Mouse (Mus musculus): Measurements from ENCODE around the gene Pgpep1l.
"Not testable (repeated sequence)": the region's sequence is repeated elsewhere in the genome, so short reads cannot be mapped to it uniquely, and the experiment has no call there.

Gene Pgpep1l

DNA sequence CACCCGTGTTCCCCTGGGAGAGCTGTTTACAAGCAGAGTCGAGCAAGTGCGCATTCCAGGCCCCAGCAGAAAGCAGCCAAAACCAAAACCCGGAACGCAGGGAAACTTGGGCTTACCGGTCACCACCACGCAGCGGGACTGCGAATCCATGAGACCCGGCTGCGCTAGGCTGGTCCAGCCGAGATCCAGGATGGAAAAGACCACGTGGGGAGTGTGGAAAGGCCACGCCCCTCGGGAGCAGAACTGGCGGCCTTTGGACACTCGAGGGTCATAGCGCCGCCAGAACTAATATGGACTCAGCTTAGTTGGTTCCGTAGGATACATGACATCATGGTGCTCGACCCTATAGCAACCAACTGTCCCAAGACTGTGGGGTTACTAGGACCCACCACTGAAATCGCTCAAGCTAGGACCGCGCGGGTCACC, at the start of gene Pgpep1l:
TSS of gene Pgpep1l (minus strand) at position 206 of the 426 bp plus-strand sequence.
- DNase-seq = peak; percentile 81 to 86

DNA sequence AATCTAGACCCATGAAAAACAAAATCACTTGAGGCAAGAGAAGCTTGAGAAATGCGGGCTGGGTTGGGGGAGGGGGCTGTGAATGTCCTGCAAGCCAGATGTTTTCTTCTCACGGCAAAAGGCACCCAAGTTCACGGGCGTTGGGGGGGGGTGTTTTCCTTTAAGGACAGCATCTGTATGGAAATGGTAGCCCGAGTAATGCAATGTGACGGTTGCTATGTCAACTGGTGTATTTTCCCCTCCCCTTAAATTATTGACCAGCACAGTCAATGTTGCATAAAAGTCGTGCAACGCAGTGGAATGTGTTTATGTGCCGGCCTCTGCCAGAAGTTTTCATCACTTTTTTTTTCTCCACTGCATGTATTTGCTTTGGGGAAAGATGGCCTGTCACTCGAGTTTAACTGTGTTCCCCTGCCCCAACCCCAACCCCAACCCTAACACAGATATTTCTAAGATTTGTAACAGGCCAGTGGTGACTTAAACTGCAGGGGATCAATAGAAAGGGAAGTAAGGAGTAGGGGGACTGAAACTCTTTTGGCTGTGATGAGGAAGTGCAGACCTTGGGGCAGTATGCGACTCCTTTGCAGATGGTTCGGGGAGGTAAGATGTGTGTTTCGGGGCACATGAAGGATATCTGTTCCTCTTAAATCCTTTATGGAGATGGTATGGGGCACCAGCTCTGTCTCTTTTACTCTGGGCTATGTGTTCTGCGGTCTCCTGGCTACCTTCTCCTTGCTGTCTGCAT, 49.2 kb upstream of the Pgpep1l start:
- DNase-seq = no peak

DNA sequence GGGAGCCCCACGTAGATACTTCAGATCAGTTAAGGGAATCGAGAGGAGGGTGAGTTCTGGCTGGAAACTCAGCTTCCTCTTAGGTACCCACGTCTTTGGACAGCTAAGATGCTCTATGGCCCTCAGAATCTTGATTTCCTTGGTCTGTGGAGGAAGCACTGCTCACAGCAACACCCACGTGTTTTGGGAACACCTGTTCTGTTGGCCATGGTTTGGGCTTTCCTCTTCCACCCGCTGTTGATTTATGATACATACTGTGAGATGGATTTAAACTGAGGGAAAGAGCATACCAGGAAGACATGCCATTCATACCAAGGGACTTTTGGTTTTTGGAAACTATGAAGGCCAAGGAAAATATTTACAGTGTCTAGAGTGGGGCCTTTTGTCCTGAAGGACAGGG, 48.4 kb upstream of the Pgpep1l start:
- DNase-seq = no peak

DNA sequence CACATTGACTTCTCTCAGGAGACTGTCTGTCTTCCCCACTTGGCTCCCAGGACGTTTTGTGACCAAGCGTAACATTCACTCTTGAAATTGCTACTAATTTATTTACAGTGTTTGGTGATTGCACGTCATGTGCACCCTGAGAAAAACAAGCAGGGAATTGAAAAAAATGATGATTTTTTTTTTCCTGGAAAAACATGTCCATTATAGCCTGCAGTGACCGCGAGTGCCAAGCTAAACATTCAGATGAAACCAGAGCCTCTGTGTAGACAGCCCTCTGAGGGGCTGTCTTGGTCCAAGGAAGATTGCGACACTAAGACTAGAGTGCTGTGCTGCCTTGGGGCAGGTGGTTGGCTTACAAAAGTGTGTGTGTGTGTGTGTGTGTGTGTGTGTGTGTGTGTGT, 47.4 kb upstream of the Pgpep1l start:
- DNase-seq = peak in 1 of 2 experiments; percentile 36

DNA sequence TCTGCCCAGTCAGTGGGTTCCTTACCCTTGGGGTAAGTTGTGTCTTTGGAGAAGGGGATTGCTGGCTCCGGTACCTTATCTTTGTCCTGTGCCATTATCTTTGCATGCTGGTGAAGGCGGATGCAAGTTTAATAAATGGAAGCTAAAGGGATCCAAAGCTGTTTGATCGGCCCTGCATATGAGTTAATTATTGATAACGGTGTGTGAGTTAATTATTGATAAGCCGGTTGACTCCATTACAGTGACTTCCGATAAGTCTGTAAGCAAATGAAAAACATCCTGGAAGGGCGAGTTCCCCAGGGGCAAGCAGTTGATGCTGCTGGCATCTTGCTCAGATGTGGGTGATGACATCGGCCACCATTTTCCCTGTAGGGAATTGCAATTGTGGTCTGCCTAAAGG, 42.7 kb upstream of the Pgpep1l start:
- no peak for DNase-seq

DNA sequence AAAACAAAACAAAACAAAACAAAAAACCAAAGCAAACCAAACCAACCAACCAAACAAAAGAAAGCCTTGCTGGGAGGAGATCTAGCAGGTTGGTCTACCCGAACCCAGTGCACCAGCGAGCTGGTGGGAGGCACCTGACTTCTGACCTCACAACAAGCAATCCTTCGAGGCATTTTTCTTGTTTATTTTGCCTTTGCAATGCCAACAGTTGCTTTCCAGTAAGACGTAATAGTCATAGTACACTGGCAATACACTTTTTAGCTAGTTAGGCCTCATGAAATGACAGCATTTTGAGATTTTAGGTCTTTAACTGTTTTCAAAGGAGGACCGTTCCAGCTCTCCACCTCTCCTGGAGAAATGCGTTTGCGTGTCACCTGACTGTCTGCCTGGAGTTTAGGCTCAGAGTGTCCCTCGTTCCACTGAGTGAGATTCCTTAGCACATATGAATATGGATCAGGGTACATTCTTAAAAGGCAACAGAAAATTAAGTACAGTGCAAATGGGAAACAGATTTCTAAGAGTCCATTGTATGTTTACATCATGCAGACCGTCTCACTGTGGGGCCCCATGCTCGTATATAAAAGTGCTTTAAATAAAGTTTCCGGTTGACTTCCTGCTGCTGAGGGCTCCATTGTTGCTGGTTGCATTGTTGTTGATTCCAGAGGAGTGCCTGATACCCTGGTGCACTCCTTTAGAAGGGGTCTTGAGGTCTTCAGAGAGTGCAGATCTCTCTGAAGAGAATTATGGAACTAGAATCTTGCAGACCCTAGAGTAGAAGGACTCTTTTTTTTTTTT, 41.9 kb upstream of the Pgpep1l start:
- DNase-seq = no peak

DNA sequence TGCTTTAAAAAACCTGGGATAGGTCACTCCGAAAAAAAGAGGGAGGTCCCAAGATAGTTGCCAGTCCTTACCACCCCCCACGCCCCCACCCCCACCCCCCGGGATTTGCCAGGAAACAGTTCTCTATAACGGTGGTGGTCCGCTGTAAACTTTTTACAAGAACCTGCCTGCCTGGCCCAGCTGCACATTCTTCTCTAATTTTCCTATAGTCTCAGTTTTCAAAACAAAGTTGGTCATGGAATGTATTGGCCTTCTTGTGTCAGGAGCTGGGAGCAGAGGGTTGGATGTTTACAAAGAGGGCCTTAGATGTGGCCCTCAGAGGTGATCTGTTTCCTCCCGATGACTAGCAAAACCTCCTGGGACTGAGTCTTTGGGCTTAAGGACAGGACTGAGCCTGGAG, 39.7 kb upstream of the Pgpep1l start:
- DNase-seq = no peak

DNA sequence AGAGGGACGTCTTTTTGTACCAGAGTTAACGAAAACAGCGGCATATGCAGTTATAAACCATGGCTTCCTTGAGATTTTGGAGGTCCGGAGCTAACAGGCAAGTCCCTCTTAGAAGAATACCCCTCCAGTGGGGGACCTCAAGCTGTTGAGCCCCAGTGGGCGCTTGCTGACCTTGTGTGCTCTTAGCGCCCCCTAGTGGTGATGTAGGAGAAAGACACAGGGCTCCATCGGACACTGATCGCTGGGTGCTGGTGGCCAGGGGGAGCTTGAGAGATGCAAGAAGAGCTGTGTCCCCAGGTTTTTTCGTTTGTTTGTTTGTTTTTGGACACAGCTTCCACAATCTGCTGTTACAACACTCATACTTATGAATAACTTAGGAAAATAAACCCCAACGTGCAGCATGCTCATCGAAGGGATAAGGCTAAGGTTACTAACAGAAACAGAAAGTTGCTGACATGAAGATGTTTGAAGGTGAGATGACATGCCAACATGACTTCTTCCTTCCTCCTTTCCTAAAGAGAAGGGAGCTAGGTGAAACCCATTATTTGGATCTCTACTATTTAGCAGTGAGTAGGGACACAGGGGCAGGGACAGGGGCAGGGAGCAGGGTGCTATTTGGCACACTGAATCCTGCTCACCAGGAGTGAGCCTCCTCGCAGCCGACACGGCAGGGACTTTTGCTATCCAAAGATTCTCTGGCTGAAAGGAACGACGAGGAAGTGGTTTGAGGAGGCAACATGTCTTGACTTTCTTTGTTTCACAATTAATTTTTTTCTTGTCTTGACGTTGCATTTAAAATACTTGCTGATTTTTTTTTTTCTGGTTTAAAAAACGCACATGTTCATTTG, 38.8 kb upstream of the Pgpep1l start:
- DNase-seq = peak; percentile 59 to 78

DNA sequence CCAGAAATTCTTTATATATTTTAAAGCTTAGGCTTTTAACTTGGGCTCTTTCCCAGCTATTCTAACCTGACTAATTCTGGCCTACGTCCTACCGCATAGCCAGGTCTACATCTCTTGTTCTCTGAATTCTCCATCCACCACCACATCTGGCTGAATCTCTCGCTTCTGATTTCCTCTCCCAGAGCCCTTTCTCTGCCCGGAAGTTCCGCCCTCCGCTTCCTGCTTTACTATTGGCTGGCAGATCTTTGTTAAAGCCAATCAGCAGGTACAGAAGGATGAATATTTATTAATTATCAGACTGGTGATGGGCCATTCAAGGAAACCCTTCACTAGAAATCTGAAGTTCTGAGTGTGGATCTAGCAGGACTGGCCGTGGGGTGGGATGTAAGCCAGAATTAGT, 37.1 kb upstream of the Pgpep1l start:
- no peak for DNase-seq

DNA sequence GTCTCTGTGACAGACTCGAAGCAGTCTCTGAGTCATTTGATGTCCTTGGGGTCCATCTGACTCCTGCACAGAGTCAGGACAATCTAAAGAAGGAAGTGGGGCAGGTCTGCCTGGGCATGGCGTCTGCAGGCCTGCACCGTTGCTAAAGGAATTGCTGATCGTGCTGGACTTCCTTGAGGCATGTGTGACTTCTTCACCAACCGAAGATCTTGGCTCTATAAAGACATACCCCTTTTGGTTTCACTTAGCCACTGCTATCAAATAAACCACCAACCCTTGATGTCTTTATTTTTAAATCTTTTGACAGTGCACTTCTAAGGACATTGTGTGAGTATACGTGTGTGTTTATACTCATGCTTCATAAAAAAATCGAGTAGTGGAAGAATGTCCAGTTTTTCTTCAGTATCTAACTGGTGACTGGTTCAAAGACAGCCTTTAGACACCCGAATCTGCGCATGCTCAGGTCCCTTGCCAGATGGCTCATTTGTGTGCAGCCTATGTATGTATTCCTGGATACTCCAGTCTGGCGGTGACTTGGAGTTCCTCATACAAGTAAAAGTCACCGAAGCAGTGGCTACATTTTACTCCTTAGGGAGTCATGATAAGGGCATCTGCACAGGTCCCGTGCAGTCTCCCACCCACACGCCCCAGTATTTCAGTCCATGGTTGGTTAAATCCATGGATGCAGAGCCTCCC, 34.5 kb upstream of the Pgpep1l start:
- DNase-seq = no peak

DNA sequence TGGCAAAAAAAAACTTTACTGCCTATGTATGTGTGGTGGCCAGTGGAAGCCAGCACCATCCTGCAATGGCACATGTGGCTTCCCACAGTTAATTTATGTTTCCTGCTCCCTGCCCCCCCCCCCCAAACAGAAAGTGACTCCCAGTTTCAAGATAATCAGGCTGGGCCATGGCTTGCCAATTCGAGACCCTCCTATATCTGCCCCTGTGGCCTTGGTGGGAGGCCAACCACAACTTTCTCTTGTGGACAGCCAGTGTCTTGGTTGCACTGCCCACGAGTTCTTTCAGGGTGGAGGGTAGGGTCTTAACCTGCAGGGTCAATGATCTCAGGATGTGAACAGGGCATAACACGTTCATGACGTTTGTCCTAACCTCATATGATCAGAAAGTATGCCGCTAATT, 32.5 kb upstream of the Pgpep1l start:
- no peak for DNase-seq

DNA sequence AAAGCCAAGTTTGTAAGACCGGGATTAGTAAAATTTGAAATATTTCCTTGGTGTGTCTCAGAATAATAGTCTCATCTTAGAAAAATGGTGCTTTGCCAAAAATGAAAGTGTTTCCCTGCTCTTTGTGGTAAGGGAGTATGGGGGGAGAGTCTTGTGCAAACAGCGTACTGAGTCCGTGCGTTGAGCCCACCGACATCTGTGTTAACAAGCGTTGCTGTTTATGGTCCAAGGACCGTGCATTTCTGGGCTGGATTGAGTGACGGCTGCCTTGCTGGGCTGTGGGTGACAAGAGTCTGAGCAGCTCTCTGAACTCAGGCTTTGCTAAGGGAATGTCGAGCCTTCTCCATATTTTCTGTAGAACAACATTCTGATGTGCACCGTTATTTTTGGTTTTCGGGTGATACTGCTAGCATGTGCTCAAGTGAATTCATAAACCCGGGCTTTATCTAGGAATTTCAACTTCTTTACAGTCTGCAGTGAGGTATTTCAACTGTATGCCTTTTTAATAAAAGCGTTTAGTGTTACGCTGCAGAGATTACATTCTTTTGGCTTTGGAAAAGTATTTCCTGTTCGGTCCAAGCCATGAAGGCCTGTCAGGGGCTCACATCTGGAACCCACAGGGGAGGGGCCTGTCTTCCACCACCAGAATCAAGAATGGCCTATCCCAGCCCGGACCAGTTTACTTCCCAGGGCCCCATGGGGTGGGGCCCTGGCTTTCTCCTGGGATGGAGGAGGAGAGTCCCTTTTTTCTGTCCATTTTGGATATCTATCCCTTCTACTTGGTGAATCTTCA, 30.2 kb upstream of the Pgpep1l start:
- no peak for DNase-seq

DNA sequence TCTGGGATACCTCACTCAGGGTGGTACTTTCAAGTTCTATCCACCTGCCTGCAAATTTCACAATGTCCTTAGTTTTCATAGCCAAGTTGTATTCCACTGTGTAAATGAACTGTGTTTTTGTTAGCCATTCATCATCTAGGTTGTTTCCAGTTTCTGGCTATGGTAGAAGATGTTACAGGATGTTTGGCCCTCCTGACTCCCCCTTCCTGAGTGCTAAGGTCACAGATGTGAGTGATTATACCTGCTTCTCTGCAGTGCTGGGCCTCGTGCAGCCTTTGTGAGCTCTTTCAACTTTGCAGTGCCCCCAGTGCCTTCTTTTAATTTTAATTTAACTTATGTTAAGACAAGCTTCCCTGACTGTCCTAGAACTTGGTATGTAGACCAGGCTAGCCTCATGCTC, 27.6 kb upstream of the Pgpep1l start:
- no peak for DNase-seq

DNA sequence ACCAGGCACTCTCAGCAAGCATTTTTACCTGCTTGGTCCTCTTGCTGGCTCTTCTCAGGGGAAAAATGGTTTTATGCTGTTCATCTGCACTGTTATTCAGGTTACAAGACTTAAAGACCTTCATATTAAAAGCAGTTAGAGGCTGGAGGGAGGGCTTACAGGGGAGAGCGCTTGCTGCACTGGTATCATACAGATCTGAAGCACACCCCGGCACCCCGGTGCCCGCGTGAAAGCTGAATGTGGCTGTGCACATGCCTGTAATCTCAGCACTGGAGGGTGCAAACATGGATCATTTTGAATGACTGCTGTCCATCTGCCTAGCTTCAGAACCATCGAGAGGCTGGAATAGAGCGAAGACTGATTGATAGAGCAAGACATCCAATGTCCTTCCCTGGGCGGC, 25.0 kb upstream of the Pgpep1l start:
- DNase-seq = no peak

DNA sequence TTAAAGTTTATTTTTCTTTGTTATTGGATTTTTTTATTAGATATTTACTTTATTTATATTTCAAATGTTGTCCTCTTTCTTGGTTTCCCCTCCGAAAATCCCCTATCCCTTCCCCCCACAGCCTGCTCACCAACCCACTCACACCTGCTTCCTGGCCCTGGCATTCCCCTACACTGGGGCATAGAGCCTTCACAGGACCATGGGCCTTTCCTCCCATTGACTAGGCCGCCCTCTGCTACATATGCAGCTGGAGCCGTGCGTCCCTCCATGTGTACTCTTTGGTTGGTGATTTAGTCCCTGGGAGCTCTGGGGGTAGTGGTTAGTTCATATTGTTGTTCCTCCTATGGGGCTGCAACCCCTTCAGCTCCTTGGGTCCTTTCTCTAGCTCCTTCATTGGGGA, 24.0 kb upstream of the Pgpep1l start:
- DNase-seq = not testable (repeated sequence)

DNA sequence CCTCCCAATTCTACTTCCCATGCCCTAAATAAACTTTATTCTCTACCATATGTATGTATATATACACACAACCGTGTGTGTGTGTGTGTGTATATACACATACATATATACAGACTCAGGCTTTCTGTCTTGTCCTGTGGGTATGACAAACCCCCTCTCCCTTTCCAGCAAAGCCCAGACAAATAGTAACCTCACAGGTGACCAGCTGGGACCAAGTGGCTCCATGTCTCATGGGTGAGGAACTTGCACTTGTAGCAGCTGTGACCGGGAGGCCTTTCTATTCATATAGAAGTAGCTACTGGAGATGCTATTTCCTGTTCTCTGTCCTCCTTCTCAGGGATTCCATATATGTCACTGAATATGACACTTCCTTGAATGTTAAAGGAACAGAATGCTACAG, 23.5 kb upstream of the Pgpep1l start:
- no peak for DNase-seq

DNA sequence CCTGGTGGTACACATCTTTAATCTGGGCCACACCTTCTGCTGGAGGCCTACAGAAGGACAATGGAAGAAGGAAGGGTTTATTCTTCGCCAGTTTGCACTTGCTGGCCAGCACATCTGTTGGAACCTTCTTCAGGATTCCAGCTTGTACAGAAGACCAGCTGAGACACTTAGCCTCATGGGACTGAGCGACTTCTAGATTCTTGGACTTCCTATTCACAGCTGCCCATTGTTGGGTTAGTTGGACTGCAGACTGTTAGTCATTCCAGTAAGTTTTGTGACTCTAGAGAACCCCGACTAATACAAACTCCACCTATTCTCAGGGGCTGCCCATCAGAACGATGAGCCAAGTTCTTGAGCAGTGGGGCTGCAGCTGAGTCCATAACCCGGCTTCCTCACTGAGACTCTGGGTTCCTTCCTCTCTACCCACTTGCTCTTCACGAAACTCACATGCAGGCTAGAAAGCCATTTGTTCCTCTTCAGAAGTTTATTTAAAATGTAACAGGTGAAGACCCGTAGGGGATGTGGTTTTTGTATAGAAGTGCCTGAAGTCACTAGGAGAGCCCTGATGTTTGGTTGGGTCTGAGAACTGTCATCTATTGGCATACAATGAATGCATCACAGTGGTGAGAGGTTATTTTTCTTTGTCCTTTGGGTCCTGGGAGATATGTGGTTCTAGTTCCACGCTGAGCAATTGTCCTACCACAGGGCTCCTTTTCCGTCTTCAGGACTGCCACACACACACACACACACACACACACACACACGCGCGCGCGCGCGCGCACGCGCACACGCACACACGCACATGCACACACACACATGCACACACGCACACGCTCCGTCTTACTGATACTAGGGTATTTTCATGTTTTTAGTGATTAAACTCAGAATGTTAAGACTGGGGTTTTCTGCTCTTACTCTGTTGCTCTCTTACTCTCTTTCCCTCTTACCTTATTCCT, 22.8 kb upstream of the Pgpep1l start:
- DNase-seq = no peak

DNA sequence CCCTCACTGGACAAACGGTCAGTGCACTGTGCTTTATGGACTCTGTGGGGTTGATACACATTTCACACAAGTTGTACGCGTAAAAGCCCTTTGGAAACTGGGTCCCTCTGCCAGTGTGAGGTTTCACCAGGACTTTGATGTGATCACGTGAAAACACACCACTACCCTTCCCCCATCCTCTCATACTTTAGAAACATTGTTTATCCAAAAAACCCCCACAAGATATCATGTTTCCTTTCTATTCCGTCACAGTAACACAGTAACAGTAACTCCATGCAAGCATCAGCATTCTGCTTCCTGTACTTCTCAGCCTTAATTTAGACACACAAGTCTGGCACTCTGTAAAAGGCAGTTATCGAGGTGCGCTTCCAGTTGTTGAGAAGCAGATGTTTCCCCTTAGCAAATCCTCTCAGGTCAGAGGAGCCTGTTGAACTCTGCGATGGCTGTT, 21.8 kb upstream of the Pgpep1l start:
- DNase-seq = peak; percentile 53 to 62

DNA sequence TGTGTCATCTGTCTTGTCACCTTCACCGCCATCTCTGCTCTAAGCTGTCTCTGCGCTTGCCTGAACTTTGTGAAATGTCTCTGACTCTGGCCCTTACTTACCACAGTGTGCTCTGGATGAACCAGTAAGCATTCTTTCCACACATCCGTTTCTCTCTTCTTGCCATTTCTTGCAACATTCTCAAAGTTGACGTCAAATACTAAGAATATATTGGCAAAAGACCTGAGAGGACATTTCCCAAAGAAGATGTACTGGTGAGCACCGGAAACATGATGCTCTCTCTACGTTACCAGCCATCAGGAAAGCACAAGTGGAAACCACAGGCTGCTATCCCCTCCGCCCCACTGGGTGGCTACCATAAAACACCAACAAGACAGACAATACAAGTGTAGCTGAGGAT, 19.7 kb upstream of the Pgpep1l start:
- no peak for DNase-seq

DNA sequence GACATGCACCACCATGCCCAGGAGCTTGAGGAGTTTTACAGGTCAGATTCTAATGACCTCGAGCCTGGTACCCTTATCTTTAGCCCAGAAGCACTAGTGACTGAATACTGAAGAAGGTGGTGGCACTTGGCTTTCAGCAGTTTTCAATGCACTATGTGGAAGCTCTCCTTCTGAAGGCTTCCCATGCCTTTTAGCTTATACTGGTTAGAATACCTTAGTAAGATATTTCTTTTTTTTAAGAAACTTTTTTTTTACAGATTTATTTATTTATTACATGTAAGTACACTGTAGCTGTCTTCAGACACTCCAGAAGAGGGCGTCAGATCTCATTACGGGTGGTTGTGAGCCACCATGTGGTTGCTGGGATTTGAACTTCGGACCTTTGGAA, 19.1 kb upstream of the Pgpep1l start:
- not testable (repeated sequence) for DNase-seq

Measured in kidney, postnatal 36 days (tissue).